Mouse (Mus musculus) stomach, embryonic 14.5 days (tissue): Measurements from ENCODE around the gene Etv6. TPM values are rescaled to one million over a fixed set of nuclear protein-coding genes. Genes with fewer than 3 reads are reported as not detected.
A peak's percentile ranks its signal among the peaks of the same experiment; 100 is the strongest.

Experiments used
- ATAC-seq: fragments of 200-750 bp; cut with Nextera tagmentation; 2 replicates; pipeline ENCODE4 v1.8.0; 2017; ENCODE audit warnings: low read depth, moderate TSS enrichment; ENCODE audit not compliant: insufficient number of reproducible peaks, insufficient read depth, low FRiP score
- H3K27ac ChIP-seq: fragments of 300-500 bp; sonication (generic); 2 replicates; pipeline ENCODE4 v1.5.1; 2014; ENCODE audit warnings: mild to moderate bottlenecking, low read length, moderate library complexity, mixed read lengths
- H3K27me3 ChIP-seq: fragments of 300-500 bp; sonication (generic); 2 replicates; pipeline ENCODE4 v1.6.1; 2014; ENCODE audit warnings: low read length, control low read depth, mixed read lengths; ENCODE audit not compliant: control insufficient read depth, insufficient read depth
- H3K36me3 ChIP-seq: fragments of 300-500 bp; sonication (generic); 2 replicates; pipeline ENCODE4 v1.6.1; 2014; ENCODE audit warnings: mild to moderate bottlenecking, control low read depth, low read length, moderate library complexity, mixed read lengths; ENCODE audit not compliant: control insufficient read depth, insufficient read depth
- H3K4me1 ChIP-seq: fragments of 300-500 bp; sonication (generic); 2 replicates; pipeline ENCODE4 v1.6.1; 2014; ENCODE audit warnings: low read length, control low read depth, mixed read lengths; ENCODE audit not compliant: control insufficient read depth, insufficient read depth
- H3K4me2 ChIP-seq: fragments of 300-500 bp; sonication (generic); replicated peaks from 2 replicates; pipeline ENCODE4 v1.6.1; 2014; ENCODE audit warnings: low read depth, low read length, control low read depth
- H3K4me3 ChIP-seq: fragments of 300-500 bp; sonication (generic); 2 replicates; pipeline ENCODE4 v1.5.1; 2014; ENCODE audit warnings: low read depth, low read length, control low read depth
- H3K9ac ChIP-seq: fragments of 300-500 bp; sonication (generic); replicated peaks from 2 replicates; pipeline ENCODE4 v1.6.1; 2014; ENCODE audit warnings: low read depth, mild to moderate bottlenecking, control low read depth, low read length, moderate library complexity, mixed read lengths
- H3K9me3 ChIP-seq: fragments of 300-500 bp; sonication (generic); 2 replicates; pipeline ENCODE4 v1.6.1; 2016; ENCODE audit warnings: low read depth, low read length, control low read depth; ENCODE audit not compliant: control insufficient read depth
- WGBS: fragments of 180-500 bp; shearing (Covaris S2); extraction: QIAGEN DNeasy Blood & Tissue Kit; methylation state at CpG from one replicate; pipeline ENCODE4 v1.1.7; 2014; 5-methylcytosine and 5-hydroxymethylcytosine counted together
- polyA plus RNA-seq: library from polyadenylated mRNA; unstranded; fragments of >200 nt; fragmentation: Nextera tagmentation; extraction: Ambion mirVana; gene quantifications from 2 replicates; pipeline ENCODE4 v1.2.1, GENCODE M21; 2014

Gene Etv6
- polyA plus RNA-seq, 1 experiment from 2014 or later, result 16.0 TPM

DNA sequence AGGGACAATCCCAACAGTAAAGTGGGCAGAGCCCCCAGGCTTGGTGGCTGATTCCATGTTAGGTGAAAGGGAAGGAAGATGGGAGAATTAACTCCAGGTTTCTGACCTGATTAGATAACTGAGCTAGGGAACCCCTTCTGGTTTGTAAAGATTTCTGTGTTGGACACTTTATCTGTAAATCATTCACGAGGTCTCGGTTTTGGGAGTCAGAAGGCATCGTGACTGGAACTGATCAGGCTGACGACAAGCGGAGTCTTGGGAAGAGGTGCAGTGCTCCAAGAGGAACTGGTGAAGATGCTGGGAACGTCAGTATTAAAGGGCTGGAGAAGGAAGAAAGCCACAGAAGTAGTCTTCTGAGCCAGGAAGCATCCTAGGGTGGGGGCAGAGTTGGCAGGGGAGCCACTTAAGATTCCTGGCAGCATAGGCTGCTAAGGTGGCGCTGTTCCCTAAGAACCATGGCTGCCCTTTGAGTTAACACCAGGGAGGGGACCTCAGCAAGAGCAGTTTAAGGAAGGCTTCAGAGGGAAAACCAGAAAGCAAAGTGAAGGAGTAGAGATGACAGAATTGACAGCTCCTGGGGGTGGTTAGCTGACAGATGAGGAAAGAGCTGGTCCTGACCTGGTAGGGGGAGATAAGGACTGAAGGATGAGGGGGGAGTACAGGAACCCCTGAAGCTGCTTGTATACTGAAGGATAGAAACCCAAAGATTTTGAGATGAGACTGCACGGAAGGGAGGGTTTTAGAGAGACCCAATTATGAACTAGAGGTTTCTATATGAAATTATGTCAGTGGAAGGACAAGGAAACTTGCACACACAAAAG is 191.1 kb downstream of the Etv6 start:
- H3K9ac ChIP-seq, result no peak overlapping the region
- H3K27me3 ChIP-seq, result no peaks in the 10 kb centered on the region
- no peak overlapping the region for H3K27ac ChIP-seq
- H3K9me3 ChIP-seq, result no peaks in the 10 kb centered on the region
- H3K36me3 ChIP-seq, result 0 out of 2 replicates have a peak, but pooled peaks cover 11% of the 10 kb centered on the region
- no peak overlapping the region for H3K4me2 ChIP-seq
- 81% methylated on average over 8 of the region's 8 CpGs for WGBS
- H3K4me1 ChIP-seq, result no peaks in the 10 kb centered on the region
- no peak for ATAC-seq
- no peak overlapping the region for H3K4me3 ChIP-seq

GRCm38 (mm10) chr6:134236311-134236710 is 200.8 kb downstream of the Etv6 start:
- 74% methylated on average over 4 of the region's 4 CpGs for WGBS
- no peaks in the 10 kb centered on the region for H3K9me3 ChIP-seq
- ATAC-seq, result no peak

DNA sequence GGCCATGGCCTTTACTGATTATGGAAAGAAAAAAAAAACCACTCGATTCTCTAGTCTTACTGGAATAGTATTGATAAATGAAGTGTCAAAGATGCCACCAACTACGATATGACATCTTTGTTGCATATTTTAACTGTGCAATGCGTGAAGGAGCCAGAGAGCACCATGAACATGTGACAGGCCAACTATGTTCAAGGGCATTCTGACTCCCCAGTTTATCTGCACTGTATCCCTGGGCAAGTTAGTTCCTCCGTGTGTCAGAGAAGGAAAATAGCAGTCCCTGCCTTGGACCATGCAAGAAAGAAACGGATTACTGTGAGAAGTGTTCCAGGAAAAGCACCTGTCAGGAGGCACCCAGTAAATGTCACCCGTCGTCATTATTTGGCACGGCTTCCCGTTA is 203.0 kb downstream of the Etv6 start:
- H3K4me3 ChIP-seq, result no peak overlapping the region
- 85% methylated on average over 9 of the region's 9 CpGs for WGBS
- H3K27me3 ChIP-seq, result no peaks in the 10 kb centered on the region
- H3K4me2 ChIP-seq, result no peak overlapping the region
- H3K4me1 ChIP-seq, result no peaks in the 10 kb centered on the region
- no peak overlapping the region for H3K9ac ChIP-seq
- ATAC-seq, result no peak
- no peak overlapping the region for H3K27ac ChIP-seq
- no peaks in the 10 kb centered on the region for H3K9me3 ChIP-seq
- peaks cover 5% of the 10 kb centered on the region; the same call in 1 of the 2 replicates for H3K36me3 ChIP-seq

More at GRCm38 (mm10) chr6:134236311-134236710, 200.8 kb downstream of the Etv6 start:
- H3K4me3 ChIP-seq, result no peak overlapping the region
- no peak overlapping the region for H3K27ac ChIP-seq
- H3K4me2 ChIP-seq, result no peak overlapping the region
- no peak overlapping the region for H3K9ac ChIP-seq
- H3K36me3 ChIP-seq, result peaks cover 7% of the 10 kb centered on the region; the same call in 1 of the 2 replicates
- no peaks in the 10 kb centered on the region for H3K27me3 ChIP-seq
- H3K4me1 ChIP-seq, result no peaks in the 10 kb centered on the region

- Histone ChIP-seq H3K36me3 (peaks cover 3% of the 10 kb centered on the region; the same call in 1 of the 2 replicates), H3K27ac (no peak overlapping the region), H3K9ac (no peak overlapping the region), H3K4me3 (no peak overlapping the region), H3K4me2 (no peak overlapping the region), H3K4me1 (no peaks in the 10 kb centered on the region), H3K27me3 (no peaks in the 10 kb centered on the region), H3K9me3 (no peaks in the 10 kb centered on the region)
- WGBS, result 97% methylated on average over 4 of the region's 4 CpGs
- no peak for ATAC-seq
These were observed 205.5 kb downstream of the Etv6 start for GRCm38 (mm10) chr6:134240988-134241387.

- no peaks in the 10 kb centered on the region for H3K9me3 ChIP-seq
- no peak for ATAC-seq
- peak overlapping the region; percentile 27; the same call in 1 of the 2 replicates for H3K27ac ChIP-seq
- no peaks in the 10 kb centered on the region for H3K27me3 ChIP-seq
- H3K4me3 ChIP-seq, result no peak overlapping the region
- H3K4me2 ChIP-seq, result no peak overlapping the region
- H3K9ac ChIP-seq, result no peak overlapping the region
- WGBS, result 52% methylated on average over 3 of the region's 3 CpGs
- peaks cover 4% of the 10 kb centered on the region; the same call in 1 of the 2 replicates for H3K36me3 ChIP-seq
- no peaks in the 10 kb centered on the region for H3K4me1 ChIP-seq
These were observed 207.6 kb downstream of the Etv6 start for GRCm38 (mm10) chr6:134243119-134243518.

GRCm38 (mm10) chr6:134243546-134243945 is 208.0 kb downstream of the Etv6 start:
- no peak overlapping the region for H3K4me2 ChIP-seq
- no peak overlapping the region for H3K4me3 ChIP-seq
- no peak for ATAC-seq
- peak overlapping the region; percentile 27; the same call in 1 of the 2 replicates for H3K27ac ChIP-seq
- no peaks in the 10 kb centered on the region for H3K4me1 ChIP-seq
- H3K36me3 ChIP-seq, result peaks cover 8% of the 10 kb centered on the region; the same call in 1 of the 2 replicates
- 70% methylated on average over 4 of the region's 4 CpGs for WGBS
- no peak overlapping the region for H3K9ac ChIP-seq
- H3K27me3 ChIP-seq, result no peaks in the 10 kb centered on the region
- no peaks in the 10 kb centered on the region for H3K9me3 ChIP-seq

GRCm38 (mm10) chr6:134244071-134244470 is 208.6 kb downstream of the Etv6 start:
- peaks cover 11% of the 10 kb centered on the region for H3K36me3 ChIP-seq
- ATAC-seq, result no peak
- no peak overlapping the region for H3K4me2 ChIP-seq
- H3K9ac ChIP-seq, result no peak overlapping the region
- no peak overlapping the region for H3K4me3 ChIP-seq
- no peaks in the 10 kb centered on the region for H3K4me1 ChIP-seq
- no peaks in the 10 kb centered on the region for H3K9me3 ChIP-seq
- H3K27me3 ChIP-seq, result no peaks in the 10 kb centered on the region
- no peak overlapping the region for H3K27ac ChIP-seq
- 94% methylated on average over 4 of the region's 4 CpGs for WGBS

GRCm38 (mm10) chr6:134246109-134246508 is 210.6 kb downstream of the Etv6 start:
- no peaks in the 10 kb centered on the region for H3K27me3 ChIP-seq
- H3K4me3 ChIP-seq, result no peak overlapping the region
- no peaks in the 10 kb centered on the region for H3K9me3 ChIP-seq
- no peak for ATAC-seq
- no peak overlapping the region for H3K9ac ChIP-seq
- WGBS, result 85% methylated on average over 2 of the region's 2 CpGs
- H3K27ac ChIP-seq, result no peak overlapping the region
- no peak overlapping the region for H3K4me2 ChIP-seq
- H3K4me1 ChIP-seq, result no peaks in the 10 kb centered on the region
- H3K36me3 ChIP-seq, result peaks cover 14% of the 10 kb centered on the region
